Mouse (Mus musculus): ENCODE data around the gene Ccdc152. TPM values are rescaled to one million over a fixed set of nuclear protein-coding genes. Genes with fewer than 3 reads are reported as not detected.
"Not testable (repeated sequence)": the region's sequence is repeated elsewhere in the genome, so short reads cannot be mapped to it uniquely, and the experiment has no call there.

The Ccdc152 gene
- polyA plus RNA-seq, 1 experiment from 2014 or later = 0.30 TPM

- DNase-seq = peak; percentile 64
- Histone ChIP-seq H3K4me3 (ENCODE audit: low read depth, low read length) (no peak overlapping the region), H3K9ac (no peak overlapping the region), H3K4me1 (ENCODE audit: insufficient read depth) (peaks cover 6% of the 10 kb centered on the region), H3K27me3 (ENCODE audit: insufficient read depth, low read length) (no peaks in the 10 kb centered on the region), H3K27ac (ENCODE audit: low read depth) (peak overlapping the region; percentile 65; the same call in 1 of the 2 replicates), H3K36me3 (ENCODE audit: insufficient read depth) (no peaks in the 10 kb centered on the region), H3K9me3 (ENCODE audit: low read depth, low read length) (no peaks in the 10 kb centered on the region), H3K4me2 (no peak overlapping the region)
- no peak for TF ChIP-seq CTCF (IDR thresholded peaks at IDR 0.05; ENCODE audit: low read depth)
- peak; percentile 83; the same call in 1 of the 2 replicates for ATAC-seq (ENCODE audit: insufficient read depth)
- 43% methylated on average over 3 of the region's 3 CpGs for WGBS
Observed at GRCm38 (mm10) chr15:3251031-3251717, 52.2 kb downstream of the Ccdc152 start.

DNA sequence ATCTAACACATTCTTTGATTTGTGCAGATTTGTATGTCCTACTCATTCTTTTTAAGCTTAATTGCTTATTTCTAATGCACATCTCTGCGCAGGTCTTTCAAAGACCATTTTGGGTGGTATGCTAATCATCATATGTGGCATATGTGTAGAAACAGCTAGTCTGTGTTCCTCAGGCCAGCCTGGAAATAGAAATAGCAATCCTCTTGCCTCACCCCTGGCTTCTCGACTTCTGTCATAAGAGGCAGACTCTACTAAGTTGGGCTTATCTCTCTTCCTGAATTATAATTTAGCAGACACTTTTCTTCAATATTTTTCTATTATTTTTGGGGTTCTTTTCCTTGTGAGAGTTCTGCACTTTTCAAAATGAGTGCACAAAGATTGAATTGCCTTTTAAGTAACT, 52.7 kb downstream of the Ccdc152 start:
- Histone ChIP-seq H3K9ac (no peak overlapping the region), H3K9me3 (ENCODE audit: low read depth, low read length) (no peaks in the 10 kb centered on the region), H3K36me3 (ENCODE audit: insufficient read depth) (no peaks in the 10 kb centered on the region), H3K4me2 (no peak overlapping the region), H3K27ac (ENCODE audit: low read depth) (peak overlapping the region; percentile 65; the same call in 1 of the 2 replicates), H3K4me3 (ENCODE audit: low read depth, low read length) (no peak overlapping the region), H3K4me1 (ENCODE audit: insufficient read depth) (peaks cover 6% of the 10 kb centered on the region), H3K27me3 (ENCODE audit: insufficient read depth, low read length) (no peaks in the 10 kb centered on the region)
- ATAC-seq (ENCODE audit: insufficient read depth) = no peak
- no peak for TF ChIP-seq CTCF (IDR thresholded peaks at IDR 0.05; ENCODE audit: low read depth)
- 61% methylated on average over 2 of the region's 2 CpGs for WGBS
- DNase-seq = peak; percentile 16

- not testable (repeated sequence) for H3K36me3 ChIP-seq (ENCODE audit: insufficient read depth); H3K9ac ChIP-seq; ATAC-seq (ENCODE audit: insufficient read depth); H3K4me1 ChIP-seq (ENCODE audit: insufficient read depth); H3K27ac ChIP-seq (ENCODE audit: low read depth); DNase-seq; H3K27me3 ChIP-seq (ENCODE audit: insufficient read depth, low read length); H3K4me2 ChIP-seq; H3K4me3 ChIP-seq (ENCODE audit: low read depth, low read length); H3K9me3 ChIP-seq (ENCODE audit: low read depth, low read length)
- 78% methylated on average over 10 of the region's 10 CpGs for WGBS
Observed at GRCm38 (mm10) chr15:3245036-3245435, 58.3 kb downstream of the Ccdc152 start.

DNA sequence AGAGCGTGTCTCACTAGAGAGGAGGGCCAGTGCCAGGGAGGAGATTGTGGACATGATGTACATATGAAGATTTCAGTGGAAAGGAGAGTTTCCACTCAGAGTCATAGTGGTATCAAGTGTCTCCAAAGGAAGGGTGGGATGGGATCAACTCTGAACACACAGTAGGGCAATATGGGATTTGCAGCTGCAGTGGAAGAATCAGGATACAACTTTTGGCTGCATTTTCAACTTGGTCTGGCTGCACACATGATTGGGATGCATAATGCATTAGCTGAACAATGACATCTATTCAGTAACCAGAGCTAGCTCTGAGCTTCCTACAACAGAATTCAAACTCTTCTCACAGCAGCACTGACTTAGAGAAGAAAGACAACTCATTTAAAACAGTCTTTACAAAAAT, 65.4 kb downstream of the Ccdc152 start:
- H3K27ac ChIP-seq (ENCODE audit: low read depth) = no peak overlapping the region
- no peaks in the 10 kb centered on the region for H3K9me3 ChIP-seq (ENCODE audit: low read depth, low read length)
- 89% methylated on average over 1 of the region's 1 CpGs for WGBS
- no peaks in the 10 kb centered on the region for H3K27me3 ChIP-seq (ENCODE audit: insufficient read depth, low read length)
- TF ChIP-seq CTCF (IDR thresholded peaks at IDR 0.05; ENCODE audit: low read depth) = no peak
- ATAC-seq (ENCODE audit: insufficient read depth) (no peak), DNase-seq (no peak)
- H3K4me2 ChIP-seq = no peak overlapping the region
- no peaks in the 10 kb centered on the region for H3K4me1 ChIP-seq (ENCODE audit: insufficient read depth)
- no peak overlapping the region for H3K9ac ChIP-seq
- no peak overlapping the region for H3K4me3 ChIP-seq (ENCODE audit: low read depth, low read length)
- H3K36me3 ChIP-seq (ENCODE audit: insufficient read depth) = no peaks in the 10 kb centered on the region

DNA sequence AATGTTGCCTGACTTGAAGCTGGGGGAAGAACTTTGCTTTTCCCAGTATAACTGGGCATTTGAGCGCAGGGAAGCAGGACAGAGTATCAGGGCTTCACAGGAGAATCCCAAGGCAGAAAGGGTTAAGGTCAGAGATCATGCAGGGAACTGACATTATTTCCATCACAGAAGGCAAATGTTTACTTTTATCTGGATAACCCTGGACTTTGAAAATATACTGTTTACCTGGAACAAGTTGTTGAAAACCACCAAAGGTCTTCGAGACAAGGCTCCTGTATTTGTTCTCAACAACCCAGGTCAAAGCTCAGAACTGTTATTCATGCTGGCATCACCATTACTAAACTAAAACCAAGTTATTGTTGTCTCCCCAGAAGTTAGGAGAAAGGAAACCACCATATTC, 67.0 kb downstream of the Ccdc152 start:
- ATAC-seq (ENCODE audit: insufficient read depth) (no peak), DNase-seq (no peak)
- H3K9ac ChIP-seq = no peak overlapping the region
- no peaks in the 10 kb centered on the region for H3K9me3 ChIP-seq (ENCODE audit: low read depth, low read length)
- TF ChIP-seq CTCF (IDR thresholded peaks at IDR 0.05; ENCODE audit: low read depth) = no peak
- H3K27ac ChIP-seq (ENCODE audit: low read depth) = no peak overlapping the region
- no peaks in the 10 kb centered on the region for H3K27me3 ChIP-seq (ENCODE audit: insufficient read depth, low read length)
- no peaks in the 10 kb centered on the region for H3K36me3 ChIP-seq (ENCODE audit: insufficient read depth)
- H3K4me1 ChIP-seq (ENCODE audit: insufficient read depth) = no peaks in the 10 kb centered on the region; the same call in 1 of the 2 replicates
- no peak overlapping the region for H3K4me2 ChIP-seq
- no peak overlapping the region for H3K4me3 ChIP-seq (ENCODE audit: low read depth, low read length)
- 56% methylated on average over 2 of the region's 2 CpGs for WGBS

DNA sequence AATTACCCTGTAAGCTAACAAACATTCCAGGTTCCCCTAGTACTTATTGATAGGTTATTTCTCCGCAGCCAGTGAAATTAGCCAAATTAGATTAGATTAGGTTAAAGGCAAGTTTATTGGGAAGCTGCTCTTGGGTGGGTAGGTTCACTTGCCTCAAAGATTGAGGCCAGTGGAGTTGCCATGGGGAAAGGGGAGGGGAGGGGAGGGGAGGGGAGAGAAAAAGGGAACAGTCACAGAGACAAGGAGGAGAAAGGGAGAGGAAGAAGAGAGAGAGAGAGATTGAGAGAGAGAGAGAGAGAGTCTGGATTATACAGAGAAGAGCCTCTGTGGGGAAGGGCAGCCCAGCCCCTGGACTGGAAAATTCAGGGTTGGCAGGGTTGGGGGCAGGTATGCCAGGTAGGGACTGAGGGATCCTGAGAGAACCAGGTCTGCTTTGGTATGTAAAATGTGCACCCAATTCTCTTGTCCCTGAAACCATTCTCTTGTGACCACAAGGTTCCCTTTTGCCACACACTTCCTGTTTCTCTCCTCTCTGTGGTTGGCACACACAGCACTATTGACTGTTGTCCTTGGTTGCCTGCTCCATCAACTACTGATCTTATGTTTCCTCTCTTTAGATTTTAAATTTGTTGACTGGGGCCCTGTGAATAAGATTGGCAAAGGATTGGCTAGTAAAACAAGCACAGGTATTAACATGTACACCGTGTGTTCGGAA, 69.3 kb downstream of the Ccdc152 start:
- Histone ChIP-seq H3K27me3 (ENCODE audit: insufficient read depth, low read length) (no peaks in the 10 kb centered on the region), H3K9ac (no peak overlapping the region), H3K36me3 (ENCODE audit: insufficient read depth) (no peaks in the 10 kb centered on the region), H3K9me3 (ENCODE audit: low read depth, low read length) (no peaks in the 10 kb centered on the region), H3K4me3 (ENCODE audit: low read depth, low read length) (no peak overlapping the region), H3K27ac (ENCODE audit: low read depth) (no peak overlapping the region), H3K4me2 (no peak overlapping the region), H3K4me1 (ENCODE audit: insufficient read depth) (peaks cover 3% of the 10 kb centered on the region; the same call in 1 of the 2 replicates)
- WGBS = 91% methylated on average over 3 of the region's 3 CpGs
- TF ChIP-seq CTCF (IDR thresholded peaks at IDR 0.05; ENCODE audit: low read depth) = no peak
- no peak for ATAC-seq (ENCODE audit: insufficient read depth)
- no peak for DNase-seq

DNA sequence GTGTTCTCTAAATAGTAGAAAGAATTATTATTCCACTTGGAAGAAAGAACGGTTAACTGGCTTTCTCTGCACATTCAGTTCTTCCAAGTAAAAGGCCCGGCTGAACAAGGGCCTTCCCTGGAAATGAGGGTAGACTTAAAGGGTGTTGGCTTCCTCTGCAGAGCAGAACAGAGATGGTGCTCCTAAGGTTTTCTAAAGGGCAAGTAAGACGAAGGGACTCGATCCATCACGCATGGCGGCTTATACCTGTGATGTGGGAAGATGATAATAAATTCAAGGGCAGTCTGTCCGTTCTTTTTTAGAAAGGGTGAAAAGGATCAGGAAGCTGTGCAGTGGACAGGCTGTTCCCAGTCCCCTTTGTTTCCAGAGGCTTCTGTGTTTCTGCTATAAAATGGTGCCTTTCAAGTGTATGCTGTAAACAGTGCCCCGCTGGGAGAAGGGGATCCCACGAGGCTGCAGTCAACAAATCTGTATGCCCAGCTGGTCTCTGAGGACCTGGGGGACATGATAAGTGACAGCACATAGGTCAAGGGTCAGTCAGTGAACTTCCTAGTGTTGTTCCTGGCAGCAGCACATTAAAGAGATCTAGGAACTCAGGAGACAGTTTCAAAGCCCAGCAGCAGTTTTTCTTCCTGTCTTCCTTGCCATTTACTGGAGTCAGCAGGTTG, 71.0 kb downstream of the Ccdc152 start:
- ATAC-seq (ENCODE audit: insufficient read depth) = peak; percentile 65; the same call in 1 of the 2 replicates
- peak; percentile 42 for DNase-seq
- Histone ChIP-seq H3K9ac (no peak overlapping the region), H3K9me3 (ENCODE audit: low read depth, low read length) (no peaks in the 10 kb centered on the region), H3K4me2 (no peak overlapping the region), H3K4me3 (ENCODE audit: low read depth, low read length) (no peak overlapping the region), H3K36me3 (ENCODE audit: insufficient read depth) (no peaks in the 10 kb centered on the region), H3K4me1 (ENCODE audit: insufficient read depth) (peaks cover 3% of the 10 kb centered on the region; the same call in 1 of the 2 replicates), H3K27ac (ENCODE audit: low read depth) (no peak overlapping the region), H3K27me3 (ENCODE audit: insufficient read depth, low read length) (no peaks in the 10 kb centered on the region)
- no peak for TF ChIP-seq CTCF (IDR thresholded peaks at IDR 0.05; ENCODE audit: low read depth)
- WGBS = 36% methylated on average over 9 of the region's 9 CpGs

Data from lung, embryonic 14.5 days (tissue).